Mouse (Mus musculus) ovary, adult 18-20 months (tissue): Measurements from ENCODE around the gene Nipa1.

ENCODE experiments used
- DNase-seq: peaks from one replicate; pipeline ENCODE4 v3.0.0; 2022; ENCODE audit warnings: low spot score, mixed read lengths

Gene Nipa1

GRCm38 (mm10) chr7:55935025-55935424, 84.7 kb downstream of the Nipa1 start:
- DNase-seq: no peak

- no peak for DNase-seq
These were observed 91.1 kb downstream of the Nipa1 start for GRCm38 (mm10) chr7:55928649-55929048.
